Mouse (Mus musculus) spleen, postnatal 36 days (tissue): ENCODE results near the gene Ppfibp1.

Experiments
- DNase-seq, 2 experiments: peaks; one replicate each; pipeline ENCODE4 v3.0.0; 2022; ENCODE audit warnings: low spot score in 2 of 2, mixed read lengths in 1 of 2

Gene Ppfibp1

DNA sequence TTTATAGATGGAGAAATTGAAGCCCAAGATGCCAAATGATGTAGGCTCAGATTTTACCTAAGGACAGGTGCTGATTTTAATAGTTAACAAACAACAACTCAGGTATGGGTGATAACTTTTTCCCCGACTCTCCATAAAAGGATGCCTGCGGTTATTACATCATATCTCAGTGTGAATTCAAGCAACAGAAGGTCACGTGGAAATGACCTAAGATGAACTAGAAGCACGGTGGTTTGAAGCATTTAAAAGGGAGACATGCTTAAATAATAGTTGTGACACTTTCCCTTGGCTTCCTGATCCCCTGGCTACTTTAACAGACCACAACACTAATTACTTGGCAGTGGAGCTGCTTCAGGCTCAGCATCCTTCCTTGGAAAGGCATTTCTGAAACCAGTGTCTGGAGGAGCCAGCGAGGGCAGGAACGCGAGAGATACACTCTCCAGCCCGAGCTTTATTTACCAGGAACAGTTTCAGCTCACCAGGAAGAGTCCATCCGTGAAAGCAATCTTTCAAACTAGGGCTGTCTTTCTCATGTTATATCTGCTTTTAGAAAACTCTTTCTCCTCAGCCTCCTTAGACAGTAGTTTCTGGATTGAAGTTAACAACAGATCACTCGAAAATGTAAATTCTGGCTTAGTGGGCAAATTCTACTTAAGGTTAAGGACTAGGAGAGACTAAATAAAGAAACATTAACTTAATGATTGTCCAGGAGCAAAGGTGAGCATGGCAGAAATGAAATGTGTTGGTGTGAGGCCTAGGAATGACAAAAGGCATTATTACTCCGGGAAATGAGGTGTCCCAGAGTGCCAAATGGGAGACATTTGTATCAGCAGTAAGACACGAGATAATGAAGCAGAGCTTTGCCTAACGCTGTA is 6.2 kb upstream of the Ppfibp1 start:
- no peak for DNase-seq

DNA sequence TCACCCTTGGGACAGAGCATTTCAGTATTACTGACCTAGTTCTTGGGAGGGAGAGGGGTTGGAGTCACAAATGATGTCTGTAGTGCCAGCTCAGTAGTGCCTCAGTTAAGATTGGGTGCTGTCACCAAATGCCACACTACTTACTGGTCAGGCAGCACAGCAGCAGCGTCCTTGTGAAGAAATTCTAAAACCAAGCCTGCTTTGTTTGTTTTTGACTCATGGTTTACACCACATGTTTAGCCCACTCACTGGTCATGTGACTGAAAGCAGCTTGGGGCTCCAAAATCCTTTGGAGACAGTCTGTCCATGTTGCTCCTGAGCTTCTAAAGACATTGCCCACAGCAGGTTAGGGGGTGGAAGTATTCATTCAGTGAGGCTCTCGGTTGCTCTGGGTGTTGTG is 4.9 kb upstream of the Ppfibp1 start:
- DNase-seq = no peak

DNA sequence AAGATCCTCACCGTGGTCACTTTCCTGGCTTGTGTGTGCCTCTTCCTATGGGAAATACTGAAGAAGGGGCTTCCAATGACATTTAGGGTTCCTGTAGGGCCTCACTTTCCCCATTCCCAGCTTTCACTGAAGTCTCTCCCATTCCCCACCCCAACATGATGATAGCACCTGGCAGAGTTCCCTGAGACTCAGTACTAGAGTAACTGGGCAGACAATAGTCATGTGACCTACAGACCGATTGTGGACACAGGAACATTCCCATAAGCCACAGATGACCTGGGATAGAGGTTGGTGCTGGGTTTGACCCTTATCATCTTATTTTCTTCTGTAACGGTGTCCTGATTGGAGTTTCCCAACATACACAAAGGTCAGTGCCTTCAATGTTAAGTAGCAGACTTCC is 4.1 kb upstream of the Ppfibp1 start:
- DNase-seq = no peak

DNA sequence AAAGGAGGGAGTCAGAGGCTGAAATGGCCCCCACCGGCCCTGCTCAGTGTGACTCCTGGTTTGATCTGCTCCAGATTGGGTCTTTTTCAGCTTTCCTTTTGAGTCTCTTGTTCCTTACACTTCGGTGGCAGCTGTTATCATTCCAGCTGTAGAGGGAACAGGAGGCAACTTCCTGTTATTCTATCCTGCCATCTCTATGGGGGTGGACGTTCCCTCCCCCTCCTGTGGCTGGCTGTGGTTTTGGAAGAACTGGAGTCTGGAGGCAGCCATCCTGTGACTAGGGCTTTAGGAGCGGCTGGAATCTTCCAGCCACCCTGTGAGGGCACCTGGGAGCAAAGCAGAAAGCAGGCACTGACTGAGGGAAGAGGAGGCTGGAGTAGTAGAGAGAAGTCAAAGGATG is 3.4 kb upstream of the Ppfibp1 start:
- DNase-seq = no peak

DNA sequence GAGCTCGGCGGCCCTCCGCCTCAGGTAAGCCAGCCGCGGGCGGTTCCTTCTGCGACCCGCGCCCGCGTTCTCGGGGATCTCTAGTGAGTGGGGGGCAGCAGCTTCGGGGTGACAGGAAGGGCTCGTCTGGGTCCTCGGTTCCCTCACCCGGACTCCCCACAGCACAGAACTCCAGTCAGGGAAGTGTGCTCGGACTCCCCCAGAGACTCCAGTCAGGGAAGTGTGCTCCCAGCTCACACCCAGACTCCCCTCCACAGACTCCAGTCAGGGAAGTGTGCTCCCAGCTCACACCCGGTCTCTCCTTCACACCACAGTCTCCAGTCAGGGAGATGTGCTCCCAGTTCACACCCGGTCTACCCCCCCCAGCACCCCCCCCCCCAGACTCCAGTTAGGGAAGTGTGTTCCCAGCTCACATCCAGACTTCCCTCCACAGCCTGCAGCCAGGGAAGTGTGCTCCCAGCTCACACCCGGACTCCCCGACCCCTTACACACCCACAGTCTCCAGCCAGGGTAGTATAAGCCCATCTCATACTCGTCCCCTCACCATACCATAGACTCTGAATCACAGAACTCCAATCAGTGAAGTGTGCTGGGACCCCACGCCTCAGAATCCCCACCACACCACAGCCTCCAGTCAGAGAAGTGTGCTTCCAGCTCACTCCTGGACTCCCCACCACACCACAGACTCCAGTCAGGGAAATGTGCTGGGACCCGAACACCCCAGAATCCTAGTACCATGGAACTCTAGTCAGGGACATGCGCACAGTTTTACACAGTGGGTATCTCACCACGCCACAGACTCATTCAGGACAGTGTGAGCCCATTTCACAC is 588 bp downstream of the Ppfibp1 start:
- no peak for DNase-seq

DNA sequence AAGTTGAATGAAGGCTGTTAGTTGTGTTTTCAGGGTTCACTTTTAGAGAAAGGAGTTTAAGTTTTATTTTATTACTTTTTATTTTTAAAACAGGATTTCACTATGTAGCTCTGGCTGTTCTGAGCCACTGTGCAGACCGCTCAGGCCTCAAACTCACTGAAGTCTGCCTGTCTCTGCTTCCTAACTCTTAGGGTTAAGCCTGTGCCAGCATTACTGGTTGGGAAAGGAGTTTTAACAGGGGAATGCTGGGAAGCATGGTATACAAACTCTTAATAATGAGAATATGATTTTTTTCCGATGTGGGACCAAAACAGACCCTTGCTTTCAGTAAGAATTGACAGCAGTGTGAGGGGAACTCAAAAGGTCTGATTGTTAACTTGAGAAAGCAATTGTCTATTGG is 1.9 kb downstream of the Ppfibp1 start:
- DNase-seq = no peak

DNA sequence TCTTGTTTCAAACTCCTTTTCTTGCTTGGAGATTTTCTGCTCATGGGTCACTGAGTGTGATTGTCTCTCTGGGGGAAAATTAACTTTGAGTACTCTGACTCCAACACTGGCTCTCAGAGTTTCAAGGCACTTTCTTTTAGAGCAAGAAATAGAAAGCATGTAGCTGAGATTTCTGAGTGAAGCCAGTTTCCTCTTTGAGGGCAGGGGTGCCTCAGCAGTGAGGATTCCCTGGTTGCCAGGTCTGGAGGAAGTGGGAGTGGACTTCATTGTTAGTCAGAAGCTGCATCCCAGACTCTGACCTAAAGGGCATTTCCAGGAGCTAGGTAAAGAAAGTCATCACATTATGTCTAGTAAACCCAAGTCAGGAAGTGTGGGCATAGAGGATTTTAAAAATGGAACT is 2.3 kb downstream of the Ppfibp1 start:
- DNase-seq = no peak

DNA sequence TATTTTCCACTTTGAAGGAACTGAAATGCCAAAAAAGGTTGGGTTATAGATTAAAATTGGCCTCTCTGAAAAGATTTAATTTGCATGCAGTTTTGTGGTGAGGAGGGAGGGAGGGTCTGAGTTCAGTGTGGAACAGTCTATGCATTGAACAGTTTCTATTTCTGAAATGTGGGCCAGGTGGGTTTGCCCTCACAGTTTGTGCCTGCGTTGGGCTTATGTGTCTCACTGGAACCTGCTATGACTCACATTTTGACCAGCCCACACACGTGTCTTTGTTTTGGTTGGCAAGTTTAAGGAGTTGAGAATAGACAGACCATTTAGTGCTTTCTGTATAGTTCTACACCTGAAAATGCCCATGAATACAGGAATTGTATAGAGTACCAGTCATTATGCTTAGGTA is 5.6 kb downstream of the Ppfibp1 start:
- DNase-seq = no peak

DNA sequence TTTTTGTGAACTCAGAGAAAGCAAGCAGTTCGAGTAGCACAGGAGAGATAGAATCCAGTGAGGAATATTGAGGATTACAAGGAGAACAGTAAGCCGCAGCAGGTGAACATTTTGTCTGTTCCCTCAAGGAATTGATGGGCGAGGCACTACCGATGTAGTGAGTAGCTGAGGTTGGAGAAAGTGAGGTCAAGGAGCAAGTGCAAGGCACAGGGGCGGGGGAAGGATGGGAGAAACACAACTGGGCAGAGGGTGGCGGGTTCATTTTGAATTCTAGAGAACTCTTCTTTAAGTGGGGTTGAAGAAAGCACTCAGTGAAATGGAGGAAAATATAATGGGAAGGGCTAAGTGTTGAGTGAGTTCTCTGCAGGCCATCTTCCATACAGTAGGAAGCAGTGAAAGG is 10.4 kb downstream of the Ppfibp1 start:
- DNase-seq = no peak

DNA sequence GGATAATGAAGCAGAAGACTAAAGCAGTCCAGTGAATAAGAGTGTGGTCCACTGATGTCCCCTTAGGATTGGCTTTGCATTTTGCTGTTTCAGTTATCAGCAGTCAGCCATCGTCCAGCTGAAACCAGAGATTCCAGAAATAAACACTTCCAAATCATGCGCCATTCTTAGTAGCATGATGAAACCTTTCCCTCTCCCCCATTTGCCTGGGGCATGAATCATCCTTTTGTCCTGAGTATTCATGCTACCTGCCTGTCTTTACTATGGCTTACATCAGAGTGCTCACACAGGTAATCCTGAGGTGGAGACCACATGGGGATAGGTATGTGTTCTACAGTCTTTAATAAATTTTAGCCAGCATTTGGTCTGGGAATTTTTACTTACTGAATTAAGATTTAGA is 11.4 kb downstream of the Ppfibp1 start:
- DNase-seq = no peak

DNA sequence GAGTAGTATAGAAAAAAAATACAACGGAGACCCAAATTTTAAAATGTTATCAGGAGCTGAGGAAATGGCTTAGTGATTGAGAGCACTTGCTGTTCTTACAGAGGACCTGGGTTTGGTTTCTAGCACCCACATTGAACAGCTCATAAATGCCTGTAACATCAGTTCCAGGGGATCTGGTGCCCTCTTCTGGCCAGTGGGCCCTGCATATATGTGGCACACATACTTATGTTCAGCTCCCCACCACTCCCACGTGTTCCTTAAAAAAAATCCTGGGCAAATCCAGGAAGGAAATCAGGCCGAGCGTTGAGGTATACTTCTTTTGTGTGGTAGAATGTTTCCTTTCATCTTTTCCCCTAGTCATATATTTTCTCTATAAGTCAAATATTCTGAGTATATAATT is 13.6 kb downstream of the Ppfibp1 start:
- DNase-seq = no peak

DNA sequence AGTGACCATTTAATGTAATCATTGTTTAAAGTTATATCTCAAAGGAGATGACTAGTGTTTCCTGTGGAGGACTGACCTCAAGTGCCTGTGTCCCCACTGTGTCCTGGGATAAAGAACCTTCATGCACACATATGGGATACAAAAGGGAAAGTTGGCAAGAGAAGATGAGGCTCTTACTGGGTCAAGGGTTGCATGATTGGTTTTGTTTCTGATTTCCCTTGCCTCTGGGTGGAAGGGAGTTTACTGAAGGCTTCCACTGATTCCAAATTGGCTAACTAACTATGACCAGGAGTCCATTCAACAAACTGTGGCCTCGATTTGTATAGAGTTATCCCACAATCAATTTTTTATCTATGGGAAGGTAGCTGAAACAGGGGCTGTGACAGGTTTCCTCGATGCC is 15.3 kb downstream of the Ppfibp1 start:
- no peak for DNase-seq

DNA sequence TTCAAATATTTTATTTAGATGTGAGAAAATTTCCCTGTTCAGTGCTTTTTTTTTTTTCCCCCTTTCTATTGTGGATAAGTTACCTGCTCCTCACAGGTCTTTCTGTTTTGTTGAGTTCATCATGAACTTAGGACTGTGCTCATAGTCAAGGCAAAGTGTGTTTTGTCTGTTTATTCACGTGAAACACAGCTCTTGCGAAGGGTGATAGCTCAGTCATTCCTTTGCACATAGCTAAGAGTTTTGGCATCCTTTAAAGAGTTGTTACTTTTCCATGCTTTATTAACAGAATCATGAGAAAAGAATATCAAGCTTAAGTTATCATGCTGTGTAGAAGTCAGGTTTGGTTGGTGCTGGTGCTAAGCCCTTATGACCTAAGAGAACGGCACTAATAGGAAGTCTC is 16.4 kb downstream of the Ppfibp1 start:
- no peak for DNase-seq

DNA sequence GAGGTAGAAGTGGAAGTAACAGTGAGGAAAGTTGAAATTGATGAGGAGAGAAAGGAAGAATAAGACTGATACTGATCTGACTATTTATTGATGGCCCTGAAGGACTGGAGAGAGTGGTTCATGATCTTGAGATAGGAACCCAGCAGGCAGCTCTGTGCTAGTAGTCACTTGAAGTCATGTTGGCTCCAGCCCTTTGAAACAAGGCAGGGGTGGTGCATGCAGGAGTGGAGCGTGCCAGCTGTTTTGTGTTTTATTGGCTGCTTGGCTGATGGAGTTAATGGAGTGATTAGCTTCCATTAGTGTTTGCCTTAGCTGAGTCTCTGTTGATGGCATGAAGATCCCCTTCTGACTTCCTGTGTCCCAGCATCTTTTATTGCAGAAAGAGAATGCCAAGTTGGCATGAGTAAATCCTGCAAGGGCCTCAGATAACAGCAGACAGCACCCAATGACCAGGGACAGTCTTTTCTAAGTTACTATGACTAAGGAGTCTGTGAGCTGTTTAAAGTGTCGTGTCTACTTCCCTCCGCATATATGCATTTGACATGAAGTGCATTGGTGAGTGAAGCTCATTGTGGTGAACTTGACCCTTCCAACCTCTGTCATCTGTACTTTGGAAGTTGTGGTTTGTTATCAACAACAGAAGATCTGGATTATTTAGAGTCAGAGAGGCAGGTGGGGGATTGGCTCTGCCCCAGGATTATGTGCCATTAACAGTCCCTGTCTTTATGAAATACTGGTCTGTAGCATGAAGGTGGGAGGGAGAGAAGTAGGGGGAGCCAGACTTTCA is 17.9 kb downstream of the Ppfibp1 start:
- DNase-seq = no peak

DNA sequence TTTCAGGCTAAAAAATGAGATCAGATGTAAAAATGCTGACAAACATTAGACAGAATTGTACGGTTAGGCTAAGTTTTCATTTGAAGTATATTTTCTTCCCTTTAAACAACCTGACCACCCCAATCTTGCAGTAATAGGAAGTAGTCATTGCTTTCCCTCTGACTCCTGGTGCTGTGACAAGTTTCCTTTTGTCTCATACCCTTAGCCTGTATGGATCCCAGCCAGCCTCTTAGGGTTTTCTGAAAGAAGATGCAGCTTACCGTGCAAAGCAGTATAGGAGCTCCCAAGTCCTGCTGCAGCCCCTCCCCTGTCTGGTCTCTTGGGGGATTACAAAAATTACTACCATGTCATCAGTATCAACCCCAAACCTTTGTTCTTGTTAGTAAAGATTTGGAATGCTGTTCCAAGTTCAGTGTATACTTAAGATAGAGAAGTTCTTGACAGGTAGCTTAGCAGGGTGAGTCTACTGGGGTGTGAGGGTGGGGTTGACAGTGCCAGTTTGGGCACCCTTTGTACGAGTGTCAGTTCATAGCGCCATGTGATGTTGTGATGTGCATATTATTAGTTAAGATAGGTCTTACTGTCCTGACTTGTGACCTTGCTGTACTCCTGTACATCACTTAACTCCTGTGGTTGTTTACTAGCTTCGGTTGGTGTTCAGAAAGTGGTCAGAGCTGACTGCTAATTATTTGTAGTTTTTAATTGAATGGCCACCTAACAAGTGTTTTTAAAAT is 18.9 kb downstream of the Ppfibp1 start:
- no peak for DNase-seq

DNA sequence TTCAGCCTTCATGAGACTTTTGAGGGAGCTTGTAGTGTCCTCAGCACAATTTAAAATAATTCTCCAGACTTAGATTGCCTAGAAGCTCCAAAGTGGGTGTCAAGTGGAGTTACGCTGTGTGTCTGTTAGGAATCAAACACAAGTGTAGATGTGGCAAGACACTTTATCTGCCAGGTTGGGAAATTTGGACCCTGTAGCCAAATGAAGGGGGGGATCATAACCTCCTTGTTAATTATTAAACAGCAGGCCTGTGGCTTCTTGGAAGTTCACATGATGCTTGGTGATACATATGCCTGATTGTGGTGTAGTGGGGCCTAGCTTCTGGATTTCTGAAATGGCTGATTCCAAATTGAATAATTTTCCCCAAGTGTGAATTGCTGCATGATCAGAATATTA is 19.5 kb downstream of the Ppfibp1 start:
- DNase-seq = no peak

DNA sequence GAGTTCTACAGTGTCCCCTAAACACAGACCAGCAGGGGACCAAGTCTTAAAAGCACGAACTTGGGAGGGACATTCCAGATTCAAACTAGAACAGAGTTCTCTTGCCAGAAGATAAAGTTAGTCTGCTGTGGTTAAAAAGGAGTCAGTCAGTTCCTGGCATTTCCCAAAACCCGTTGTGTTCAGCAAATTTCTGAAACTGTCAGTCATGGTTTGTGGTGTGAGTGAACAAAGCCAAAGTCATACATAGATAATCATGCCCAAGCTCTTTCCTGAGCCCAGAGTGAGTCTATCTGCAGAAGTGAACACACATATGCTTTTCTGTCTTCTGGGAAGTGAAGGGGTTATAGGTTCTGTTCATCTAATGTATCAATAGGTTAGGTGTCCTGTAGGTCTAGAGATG is 20.5 kb downstream of the Ppfibp1 start:
- no peak for DNase-seq

DNA sequence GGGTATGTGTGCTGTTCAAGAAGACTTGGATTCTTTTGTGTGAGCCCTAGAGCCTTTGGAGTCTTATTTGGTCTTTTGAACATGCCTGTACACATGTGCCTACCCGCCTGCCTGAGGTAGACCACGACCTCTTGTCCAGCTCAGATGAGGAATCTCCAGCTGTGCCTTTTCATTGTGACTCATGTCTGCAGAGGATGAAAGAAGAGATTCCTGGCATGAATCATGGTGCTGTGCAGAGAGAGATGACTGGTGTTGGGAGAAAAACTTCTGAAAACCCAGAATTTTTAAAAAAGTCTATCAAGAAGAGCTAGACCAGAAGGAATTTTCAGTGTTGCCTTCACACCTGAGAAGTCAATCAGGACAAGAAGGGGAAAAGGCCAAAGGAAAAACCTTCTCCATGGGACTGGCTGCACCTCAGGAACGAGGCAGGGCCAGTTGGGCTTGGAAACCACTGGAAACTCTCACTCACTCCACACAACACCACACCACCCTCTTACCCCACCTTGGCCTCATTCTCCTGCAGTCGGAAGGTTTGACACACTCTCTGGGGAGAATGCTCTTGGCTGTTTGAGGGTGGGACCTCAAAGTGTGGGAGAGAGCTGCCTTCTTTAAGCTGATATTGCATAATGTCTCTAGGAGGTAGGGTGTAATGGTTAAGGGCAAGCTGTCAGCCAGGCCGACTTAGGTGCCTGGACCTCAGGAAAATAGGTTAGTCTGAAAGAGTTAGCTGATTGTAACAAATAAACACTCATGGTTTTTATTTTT is 21.6 kb downstream of the Ppfibp1 start:
- no peak for DNase-seq

DNA sequence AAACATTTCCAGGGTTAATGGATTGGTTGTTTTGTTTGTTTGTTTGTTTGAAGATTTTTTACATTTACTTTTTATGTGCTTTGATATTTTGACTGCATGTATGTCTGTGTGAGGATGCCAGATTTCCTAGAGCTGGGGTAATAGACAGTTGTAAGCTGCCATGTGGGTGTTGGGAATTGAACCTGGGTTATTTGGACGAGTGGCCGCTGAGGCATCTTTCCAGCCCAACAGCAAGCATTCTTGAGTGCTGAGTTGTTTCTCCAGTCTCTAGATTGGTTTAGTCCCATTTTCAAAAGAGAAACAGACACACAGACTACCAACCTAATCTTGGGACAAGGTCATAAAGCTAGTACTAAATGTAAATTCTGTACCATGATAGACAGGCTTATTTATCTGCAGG is 22.5 kb downstream of the Ppfibp1 start:
- no peak for DNase-seq

DNA sequence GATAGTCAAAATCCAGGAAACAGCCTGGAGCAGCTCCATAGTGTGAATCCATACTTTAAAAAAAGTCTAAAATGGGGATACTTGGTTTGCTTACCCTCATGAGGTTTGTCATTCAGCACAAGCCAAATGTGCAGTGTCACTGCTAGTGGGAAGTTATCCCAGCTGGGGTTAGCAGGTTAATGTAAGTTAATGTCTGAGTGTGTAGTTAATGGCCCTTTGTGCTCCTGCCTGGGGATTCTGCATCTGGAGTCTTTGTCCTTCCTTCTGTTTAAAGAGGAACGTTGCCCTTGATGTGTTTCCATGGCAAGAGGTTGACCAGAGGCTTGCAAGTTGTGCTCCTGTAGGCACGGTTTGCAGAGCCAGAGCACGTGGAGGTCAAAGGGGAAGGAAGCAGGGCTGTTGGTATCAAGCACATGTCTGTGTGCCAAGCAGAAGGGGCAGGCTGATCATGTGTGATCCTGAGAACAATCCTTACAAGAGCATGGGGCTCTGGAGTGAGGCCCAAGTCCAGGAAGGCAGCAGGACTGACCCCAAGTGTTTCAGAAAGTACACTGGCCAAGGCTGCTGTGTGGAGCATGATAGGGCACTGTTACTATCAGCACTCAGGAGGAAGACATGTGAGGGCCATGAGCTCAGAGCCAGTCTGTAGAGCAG is 24.7 kb downstream of the Ppfibp1 start:
- no peak for DNase-seq
